Mouse (Mus musculus) cerebellum, postnatal 14 days (tissue): ENCODE measurements around the gene Gm14410.
A peak's percentile ranks its signal among the peaks of the same experiment; 100 is the strongest.
"Not testable (repeated sequence)": the region's sequence is repeated elsewhere in the genome, so short reads cannot be mapped to it uniquely, and the experiment has no call there.

Experiments
- DNase-seq, 2 experiments: peaks; one replicate each; pipeline ENCODE4 v3.0.0; 2021; ENCODE audit warnings: mixed read lengths in 2 of 2

Gene Gm14410

GRCm38 (mm10) chr2:177206341-177206740, at the start of gene Gm14410:
Gene Gm14410, minus strand, starts transcription at chr2:177206421.
- peak; percentile 79 to 82 for DNase-seq

- not testable (repeated sequence) for DNase-seq
Observed at GRCm38 (mm10) chr2:177247449-177247848, 41.2 kb upstream of the Gm14410 start.

DNA sequence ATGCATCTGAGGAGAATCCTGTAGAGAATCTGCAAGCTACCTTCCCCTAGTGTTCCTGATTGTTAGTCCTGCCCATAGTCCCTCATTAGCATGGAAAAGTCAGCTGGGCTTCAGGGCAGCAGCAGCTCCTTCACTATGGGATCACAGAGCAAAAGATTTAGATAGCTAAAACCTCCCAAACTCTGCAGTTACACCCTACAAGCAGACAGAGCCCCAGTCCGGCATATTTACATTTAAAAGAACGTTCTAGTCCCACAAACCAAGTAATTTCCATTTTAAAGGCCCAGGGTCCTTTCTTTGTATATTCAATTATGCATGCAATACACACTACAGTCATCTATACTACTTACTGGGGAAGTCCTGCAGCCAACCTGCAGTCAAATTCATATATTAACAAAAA, 24.2 kb upstream of the Gm14410 start:
- DNase-seq: not testable (repeated sequence)

DNA sequence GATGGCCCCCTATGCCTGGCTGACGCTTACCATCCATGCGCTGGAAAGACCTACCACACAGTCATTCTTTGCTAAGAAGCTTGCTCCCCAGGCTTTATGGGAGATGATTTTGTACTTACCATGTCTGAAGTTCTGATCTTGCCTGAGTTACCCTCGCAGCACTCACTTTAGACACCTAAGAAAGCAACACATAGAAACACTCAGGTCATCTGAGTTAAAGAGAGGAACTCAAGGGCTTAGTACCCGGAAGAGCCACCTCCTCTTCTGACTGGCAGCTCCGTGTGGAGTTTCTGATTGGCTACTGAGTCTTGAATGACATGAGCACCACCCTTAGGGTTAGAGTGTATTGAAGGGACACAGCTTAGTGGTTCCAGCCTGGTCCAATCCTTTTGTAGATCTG, 33.5 kb downstream of the Gm14410 start:
- not testable (repeated sequence) for DNase-seq
